Mouse (Mus musculus) frontal cortex, postnatal 36 days (tissue): Measurements from ENCODE around the gene Lzts3.
A peak's percentile ranks its signal among the peaks of the same experiment; 100 is the strongest.
"Not testable (repeated sequence)": the region's sequence is repeated elsewhere in the genome, so short reads cannot be mapped to it uniquely, and the experiment has no call there.

Source experiments
- DNase-seq, 2 experiments: peaks; one replicate each; pipeline ENCODE4 v3.0.0; 2022; ENCODE audit warnings: low spot score in 2 of 2

Gene Lzts3

DNA sequence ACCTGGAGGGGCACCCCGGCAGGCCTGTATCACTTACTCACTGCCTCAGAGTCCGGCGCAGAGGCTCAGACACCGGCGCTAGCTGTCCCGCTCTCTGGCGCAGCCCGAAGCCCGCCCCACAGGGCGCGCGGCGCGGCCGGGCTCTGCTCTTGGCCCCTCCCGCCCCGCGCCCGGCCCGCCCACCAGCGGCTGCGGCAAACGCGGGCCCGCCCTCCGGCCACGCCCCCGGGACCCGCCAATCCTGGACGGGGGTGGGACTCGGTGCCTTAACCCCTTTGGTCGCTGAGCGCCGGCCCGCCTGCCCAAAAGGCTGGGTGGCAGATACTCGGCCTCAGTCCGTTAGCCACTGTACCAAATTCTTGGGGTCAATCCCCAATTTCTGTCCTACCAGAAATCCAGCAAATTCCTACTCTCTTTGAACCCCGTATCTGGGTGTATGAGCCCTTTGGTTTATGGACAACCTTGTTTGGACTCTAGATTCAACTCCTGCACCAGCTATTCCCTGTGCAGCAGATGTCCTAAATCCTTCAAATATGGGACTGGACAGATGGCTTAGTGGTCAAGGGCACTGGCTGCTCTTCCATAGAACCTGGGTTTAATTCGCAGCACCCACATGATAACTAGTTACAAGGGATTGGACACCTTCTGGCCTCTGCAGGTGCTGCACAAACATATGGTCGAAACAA is at the start of gene Lzts3:
Lzts3 (minus strand) TSS at position 120 of the 686 bp plus-strand sequence.
- peak; percentile 88 for DNase-seq

DNA sequence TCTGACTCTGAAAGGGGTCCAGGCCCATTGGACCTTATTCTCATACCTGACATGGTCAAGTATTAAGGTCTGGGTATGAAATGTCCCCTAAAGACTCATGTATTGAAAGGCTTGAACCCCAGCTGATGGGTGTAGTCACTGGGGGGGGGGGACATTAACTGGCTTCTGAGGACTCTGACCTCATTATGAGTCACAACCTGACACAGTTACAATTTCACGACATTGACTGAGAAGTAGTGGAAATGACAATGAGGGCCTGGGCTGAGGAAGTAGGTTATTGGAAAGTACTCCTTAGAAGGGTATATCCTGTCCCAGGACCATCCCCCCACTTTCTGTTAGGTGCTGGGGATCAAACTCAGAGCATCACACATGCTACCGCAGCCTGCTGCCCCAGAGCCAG is 46.4 kb upstream of the Lzts3 start:
- DNase-seq: no peak

DNA sequence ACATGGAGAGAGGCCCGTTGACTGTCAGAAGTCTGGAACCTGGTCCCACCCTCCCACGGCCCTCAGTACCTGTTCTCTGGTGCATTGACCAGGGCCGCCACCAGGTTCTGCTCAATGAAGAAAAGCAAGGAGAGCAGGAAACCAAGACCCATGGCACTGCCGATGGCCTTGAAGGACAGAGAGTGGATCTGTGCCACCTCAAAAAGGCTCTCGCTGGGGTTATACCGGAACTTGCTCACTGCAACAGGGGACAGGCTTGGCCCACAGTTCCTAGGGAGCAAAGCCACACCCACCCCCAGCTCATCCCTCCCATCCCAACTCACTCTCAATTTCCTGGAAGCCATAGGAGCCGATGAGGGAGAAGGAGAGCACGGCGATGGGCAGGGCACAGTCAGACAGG is 42.8 kb upstream of the Lzts3 start:
- DNase-seq: no peak

DNA sequence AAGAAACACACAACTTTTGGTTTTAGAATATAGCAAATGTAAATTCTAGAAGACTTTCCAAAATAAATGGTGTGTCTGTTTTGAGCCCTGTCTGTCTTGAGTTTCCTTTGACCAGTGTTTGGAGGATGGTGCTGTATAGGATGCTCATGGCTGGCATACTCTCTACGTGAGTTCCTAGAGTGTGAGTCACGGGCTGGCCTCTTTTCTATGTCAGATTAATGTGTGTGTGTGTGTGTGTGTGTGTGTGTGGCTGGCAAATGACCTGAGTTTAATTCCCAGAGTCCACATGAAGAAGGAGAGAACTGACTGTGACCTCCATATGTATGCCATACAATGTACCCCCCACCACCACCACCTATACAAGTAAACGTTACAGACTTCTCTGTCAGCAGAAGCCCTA is 38.9 kb upstream of the Lzts3 start:
- DNase-seq: no peak

DNA sequence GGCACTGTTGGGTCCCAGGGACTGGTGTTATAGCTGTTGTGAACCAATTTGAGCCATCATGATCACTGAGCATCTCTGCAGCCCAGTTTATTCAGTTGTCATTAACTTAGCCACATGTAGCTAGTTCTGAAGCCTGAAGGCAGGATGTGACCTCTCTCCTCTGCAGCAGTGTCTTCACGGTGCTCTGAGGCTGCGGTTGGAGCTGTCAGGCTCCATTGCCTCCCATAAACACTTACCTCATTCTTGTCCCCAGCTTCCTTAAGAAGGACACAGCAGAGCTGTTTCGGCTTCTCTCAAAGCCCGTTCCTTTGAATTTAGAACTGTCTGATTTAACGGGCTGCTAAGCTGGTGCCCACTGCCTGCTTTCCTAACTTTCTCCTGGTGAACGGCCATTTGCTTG is 37.3 kb upstream of the Lzts3 start:
- DNase-seq: no peak

DNA sequence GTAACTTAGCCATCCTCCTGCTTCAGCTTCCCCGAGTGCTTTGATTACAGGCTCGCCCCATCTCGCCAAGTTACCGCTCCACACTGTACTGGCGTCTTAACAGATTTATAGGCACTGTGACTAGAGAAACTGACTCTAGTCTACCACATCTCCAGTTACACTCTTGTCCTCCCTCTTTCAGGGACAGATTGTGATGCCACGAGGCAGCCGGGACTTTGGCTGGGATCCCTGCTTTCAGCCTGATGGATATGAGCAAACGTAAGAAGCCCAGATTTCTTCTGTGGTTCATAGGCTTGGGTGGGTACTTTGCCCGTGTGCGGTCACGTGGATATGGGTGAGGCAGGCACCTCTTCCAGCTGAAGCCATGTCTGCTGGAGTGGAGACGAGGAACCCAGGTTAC is 36.6 kb upstream of the Lzts3 start:
- no peak for DNase-seq

DNA sequence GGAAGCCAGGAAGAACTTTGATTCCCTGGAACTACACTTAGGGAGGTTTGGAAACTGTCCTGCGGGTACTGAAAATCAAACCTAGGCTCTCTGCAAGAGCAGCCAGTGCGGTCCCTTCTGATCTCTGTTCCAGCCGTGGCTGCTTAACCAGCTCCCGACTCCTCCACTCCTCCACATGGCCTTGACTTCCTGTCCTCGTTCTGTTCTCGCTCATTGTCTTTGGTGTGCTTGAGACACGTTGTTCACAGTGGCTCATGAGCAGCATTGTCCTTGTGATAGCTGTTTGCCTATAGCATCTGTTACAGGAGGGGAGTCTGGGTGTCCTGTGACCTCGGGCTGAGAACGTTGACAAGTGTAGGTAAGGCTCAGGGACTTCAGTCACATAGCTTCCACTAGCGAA is 34.6 kb upstream of the Lzts3 start:
- no peak for DNase-seq

DNA sequence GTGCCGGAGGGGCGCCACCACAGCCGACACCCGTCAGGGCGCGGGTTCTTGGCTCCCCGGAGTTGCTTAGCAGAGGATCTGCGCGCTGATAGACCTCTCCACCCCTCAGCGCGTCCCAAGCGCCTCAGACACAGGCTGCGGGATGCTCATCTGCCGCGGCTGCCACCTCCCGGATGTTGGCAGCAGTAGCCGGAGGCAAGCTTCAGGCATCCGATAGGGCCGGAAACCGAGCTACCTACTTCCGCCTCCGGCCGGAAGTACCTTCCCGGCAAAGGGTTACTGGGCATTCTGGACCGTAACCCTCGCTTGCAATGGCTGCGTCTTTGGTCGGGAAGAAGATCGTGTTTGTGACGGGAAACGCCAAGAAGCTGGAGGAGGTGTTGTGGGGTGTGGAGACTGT is 25.0 kb upstream of the Lzts3 start, which contains the start of gene Itpa:
Itpa (plus strand) TSS at position 52 of the 400 bp plus-strand sequence.
- DNase-seq: peak; percentile 84 to 90

DNA sequence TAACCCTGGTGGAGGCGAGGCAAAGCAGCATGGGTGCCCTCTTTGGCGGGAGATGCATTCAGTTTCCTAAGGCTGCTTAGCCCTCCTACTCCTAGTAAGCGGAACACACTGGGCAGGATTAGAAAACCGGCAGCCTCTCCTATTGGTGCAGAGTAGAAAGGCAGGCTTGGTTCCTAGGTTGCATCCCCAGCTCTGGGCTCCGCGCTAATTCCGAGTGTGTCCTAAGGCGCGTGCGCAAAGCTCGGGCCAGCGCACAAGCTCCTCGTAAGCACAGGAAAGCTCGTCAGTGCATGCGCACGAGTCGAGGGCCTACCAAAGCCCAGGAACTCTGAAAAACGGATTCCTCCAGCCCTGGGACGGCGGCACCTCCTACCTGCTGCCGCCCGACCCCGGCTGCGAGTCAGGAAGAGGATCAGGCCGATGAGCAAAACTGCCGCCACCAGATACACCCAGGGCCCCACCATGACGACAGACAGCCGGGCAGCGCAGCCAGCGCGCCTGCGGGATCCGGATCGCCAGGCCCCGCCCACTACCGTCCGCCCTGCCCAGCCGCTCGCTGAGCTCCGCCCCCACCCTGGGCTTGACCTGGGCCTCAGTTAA is 21.6 kb upstream of the Lzts3 start, which contains the start of gene Ddrgk1:
Ddrgk1 (minus strand) TSS at position 558 of the 600 bp plus-strand sequence.
- peak; percentile 96 for DNase-seq

DNA sequence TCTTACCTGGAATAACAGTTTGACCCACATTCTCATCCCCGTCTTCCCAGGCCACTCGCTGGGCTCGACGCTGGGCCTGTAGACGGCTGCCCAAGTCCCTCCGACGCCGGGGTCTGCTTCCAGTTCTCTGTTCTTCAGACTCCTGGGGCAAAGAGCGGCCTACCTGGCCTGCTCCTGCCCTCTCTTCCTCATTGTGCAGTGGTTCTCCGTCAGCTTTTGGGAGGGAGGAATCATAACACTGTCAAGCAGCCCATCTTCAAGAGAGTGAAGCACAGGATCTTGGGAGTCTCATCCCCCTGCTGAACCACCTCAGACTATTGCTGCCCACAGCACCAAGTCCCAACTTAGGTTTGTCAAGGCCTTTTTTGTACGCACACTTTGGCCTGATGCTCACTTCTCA is 20.7 kb upstream of the Lzts3 start:
- no peak for DNase-seq

DNA sequence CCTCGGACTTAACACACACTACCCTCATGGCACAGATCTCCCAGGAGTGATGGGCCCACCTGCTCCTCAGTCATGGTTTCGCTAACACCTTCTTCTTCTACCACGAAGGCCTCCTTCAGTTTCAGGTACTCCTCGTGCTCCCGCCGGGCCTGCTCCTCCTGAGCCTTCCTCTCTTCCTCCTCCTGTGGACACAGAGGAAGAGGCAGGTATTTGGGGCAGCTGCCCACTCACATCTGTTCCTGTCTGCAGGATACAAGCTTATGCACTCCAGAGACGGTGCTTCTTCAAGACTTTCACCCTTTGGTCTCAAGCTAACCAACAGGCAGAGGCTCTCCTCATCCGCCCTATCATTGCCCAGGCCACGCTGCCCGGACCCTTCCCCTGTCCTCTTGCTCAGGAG is 15.9 kb upstream of the Lzts3 start:
- no peak for DNase-seq

DNA sequence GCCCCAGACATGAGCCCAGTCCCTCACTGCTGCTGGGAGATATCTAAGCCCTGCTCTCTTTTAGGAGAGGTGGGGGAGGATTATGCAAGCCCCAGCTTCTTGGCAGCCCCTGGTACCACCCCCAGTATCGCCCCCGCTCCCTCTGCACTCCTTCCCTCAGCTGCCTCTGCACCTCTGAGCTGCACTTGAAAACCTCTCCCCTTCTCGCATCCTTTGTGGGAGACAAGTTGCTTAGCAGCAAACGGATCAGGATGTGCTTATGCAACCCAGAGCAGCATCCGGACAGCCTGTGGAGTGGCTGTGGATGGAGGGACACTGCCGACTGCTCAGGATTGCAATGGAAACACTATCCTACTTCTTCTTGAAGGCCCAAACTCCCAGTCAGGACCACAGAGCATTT is 14.9 kb upstream of the Lzts3 start:
- peak; percentile 88 for DNase-seq

DNA sequence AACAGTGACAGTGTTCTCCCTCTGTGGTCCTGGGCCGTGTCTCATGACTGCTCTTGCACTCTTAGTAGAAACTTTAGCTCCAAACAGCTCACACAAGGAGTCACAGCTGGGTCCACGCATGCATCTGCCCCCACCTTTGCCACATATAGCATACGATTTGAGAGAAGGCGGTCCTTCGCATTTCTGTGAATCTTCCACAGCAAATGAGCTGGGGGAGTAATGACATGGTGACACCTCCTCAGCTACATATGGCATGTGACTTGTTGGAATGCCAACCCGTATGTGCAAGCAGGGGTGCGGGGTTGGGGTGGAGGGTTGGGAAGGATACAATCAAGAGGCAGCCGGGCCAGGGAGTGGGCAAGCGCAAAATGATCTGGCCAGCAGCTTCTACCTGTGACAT is 13.9 kb upstream of the Lzts3 start:
- DNase-seq: peak; percentile 69 to 83

DNA sequence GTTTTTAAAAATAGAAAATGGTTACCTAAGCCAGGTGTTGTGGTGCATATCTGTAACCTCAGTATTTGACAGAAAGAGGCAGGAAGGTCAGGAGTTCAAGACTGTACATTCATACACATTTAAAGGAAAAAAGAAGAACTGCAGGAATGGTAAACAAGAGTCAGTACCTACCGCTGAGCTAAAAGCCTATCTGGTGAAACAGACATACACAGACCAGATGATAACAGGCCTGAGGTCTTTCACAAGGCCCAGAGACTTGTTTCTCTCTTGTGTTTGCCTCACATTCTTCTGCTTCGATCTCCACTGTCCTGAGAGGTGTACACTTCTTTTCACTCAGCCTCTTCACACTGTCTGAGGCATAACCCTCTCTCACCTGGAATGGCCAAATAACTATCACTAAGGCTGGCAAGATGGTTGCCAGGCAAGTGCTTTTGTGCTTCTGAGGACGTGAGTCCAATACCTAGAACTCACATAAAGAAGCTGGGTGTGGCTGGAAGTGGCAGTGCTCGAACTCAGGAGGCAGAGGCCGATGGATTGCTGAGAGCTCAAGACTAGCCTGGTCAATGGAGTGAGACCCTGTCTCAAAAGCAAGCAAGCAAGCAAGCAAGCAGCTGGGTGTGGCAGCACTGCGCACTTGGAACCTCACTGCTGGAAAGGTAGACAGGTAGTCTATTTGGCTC is 13.2 kb upstream of the Lzts3 start:
- no peak for DNase-seq

DNA sequence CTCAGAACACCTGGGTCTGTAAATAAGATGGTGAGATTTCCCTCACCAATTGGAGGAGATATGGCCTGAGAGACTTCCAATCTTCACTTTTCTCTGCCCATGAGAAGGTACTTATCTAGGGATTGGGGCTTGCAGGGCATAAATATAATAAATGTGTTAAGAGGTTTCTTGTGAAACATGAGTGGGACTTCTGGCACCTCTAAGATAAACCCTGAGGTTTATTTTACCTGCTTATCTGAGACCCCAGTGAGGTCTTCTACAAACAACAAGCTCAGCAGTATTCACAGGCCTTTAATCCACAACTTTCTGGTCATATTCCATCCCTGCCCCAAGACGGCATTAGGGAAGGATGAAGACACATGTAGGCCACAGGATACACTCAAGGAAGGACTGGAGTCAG is 11.2 kb upstream of the Lzts3 start:
- no peak for DNase-seq

DNA sequence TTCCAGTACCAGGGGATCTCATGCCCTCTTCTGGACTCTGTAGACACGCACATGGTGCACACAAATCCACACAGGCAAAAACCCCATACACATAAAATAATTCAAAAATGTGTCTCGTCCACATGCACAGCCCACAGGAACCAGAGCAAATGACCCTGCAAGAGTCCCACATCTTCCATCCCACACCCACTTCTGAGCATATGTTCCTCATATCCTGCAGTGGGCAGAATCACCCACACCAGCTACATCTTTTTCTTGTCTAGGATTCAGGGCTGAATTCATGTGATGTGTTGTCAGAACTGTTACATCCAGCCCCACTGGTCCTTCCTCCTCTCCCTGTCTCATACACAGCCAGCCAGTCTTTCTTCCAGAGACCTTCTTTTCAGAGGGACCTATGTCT is 10.7 kb upstream of the Lzts3 start:
- DNase-seq: peak in 1 of 2 experiments; percentile 65

DNA sequence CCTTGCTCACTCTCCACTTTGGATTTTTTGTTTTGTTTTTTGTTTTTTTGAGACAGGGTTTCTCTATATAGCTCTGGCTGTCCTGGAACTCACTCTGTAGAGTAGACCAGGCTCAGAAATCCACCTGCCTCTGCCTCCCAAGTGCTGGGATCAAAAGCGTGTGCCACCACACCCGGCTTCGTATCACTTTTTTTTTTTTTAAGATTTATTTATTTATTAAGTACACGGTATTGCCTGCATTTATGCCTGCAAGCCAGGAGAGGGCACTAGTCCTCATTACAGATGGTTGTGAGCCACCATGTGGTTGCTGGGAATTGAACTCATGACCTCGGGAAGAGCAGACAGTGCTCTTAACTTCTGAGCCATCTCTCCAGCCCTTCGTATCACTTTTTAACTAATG is 6.4 kb upstream of the Lzts3 start:
- not testable (repeated sequence) for DNase-seq

DNA sequence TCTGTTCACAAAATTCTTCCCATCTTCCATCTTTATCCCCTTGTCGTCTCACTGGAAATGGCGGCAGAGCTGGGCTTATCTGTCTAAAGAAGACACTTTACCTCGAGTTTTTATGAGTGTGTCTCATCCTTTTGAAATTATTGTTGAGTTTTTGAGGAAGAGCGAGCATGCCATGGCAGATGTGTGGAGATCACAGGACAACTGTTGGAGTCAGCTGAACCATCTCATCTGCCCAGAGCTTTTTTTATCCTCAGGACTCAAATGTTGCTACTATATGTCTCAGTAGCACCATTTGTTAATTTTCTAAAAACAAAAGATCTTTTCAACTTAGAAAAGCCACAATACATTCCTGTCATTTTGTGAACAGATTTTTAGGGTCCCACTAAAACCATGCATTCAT is 2.6 kb upstream of the Lzts3 start:
- DNase-seq: no peak

DNA sequence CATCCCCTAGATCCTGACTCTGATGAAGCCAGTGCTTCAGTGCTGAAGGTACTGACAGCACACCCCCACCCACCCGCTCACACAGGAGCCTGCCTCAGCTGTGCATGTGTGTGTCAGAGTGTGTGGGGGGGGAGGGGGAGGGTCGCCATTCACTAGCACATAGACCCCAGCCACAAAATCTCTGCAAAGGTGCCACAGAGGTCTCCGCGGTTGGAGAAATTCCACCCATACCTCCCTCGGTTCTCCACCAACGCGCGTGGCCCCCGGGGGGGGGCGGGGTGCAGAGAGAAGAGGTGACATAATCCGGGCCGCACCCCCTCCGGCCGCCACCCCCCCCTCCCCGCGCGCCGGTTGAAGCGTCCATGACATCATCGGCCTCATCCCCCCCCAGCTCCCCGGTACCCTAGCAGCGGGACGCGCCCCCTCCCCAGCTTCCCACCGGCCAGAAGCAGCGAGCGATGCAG is 374 bp downstream of the Lzts3 start:
- no peak for DNase-seq

DNA sequence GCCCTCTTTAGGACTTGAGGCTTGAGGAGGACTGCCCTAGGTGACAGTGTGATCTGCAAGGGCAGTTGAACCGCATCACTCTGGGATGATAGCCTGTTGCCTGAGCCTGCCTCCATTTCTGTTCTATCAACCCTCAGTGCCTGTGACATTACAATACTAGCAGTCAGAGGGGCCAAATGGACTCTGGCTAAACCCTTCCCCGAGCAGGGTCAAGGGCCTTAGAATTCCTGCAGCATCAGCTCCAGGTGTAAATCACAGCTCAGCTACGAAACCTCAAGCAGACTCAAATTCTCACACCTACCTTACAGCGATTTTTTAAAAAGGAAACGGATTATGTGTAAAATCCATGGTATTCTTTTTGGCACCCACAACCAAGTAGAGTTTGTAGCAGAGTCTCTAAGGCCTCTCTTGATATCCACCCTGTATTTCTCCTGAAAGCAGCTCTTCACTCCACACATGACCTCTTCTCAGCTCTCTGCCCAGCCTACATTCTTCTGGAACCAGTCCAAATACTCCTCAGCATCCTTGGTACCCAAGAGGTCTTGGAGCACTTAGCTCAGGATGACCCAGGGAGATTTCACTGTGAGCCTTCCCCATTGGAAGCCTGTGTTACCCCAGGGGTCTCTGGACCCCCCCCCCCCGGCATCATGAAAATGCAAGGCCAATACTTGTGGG is 1.1 kb downstream of the Lzts3 start:
- DNase-seq: no peak

DNA sequence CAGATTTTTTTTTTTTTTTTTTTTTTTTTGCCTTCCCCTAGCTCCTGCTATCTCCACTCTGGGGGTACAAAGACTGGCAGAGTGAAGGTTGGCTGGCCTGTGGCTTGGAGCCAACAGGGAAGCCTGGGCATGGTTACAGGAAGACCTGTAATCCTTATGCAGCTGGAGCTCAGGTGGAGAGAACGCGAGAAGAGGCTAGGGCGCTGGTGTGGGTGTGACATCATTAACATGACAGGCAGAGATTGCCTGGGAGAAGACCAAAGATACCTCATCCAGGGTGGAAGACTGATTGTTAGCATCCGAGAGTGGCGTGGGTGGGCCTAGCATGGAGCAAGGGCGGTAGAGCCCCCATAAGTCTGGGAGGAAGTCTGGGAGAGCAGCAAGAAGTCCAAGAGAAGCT is 3.3 kb downstream of the Lzts3 start:
- no peak for DNase-seq

DNA sequence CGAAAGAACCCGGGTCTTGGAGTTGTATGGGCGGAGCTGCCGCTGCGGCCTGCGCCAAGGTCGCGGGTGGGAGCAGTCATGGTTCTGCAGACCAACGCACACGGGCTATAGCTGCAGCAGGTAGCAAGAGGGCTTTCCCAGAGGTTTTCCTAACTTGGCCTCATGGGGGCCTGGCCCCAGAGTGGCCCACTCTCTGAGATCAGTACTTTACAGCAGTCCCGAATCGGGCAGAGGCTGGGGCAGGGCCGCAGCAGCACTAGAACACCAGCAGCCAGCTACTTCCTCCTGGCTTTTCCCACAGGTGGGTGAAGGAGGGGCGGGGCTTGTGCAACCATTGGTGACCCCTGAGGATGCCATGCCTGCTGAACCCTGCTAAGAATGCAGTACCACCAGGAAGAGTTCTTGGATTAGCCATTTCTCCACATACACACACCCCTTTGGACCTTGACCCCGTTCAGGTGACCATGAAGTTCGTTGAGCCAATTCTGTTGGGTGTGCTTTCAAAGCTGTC is 4.4 kb downstream of the Lzts3 start:
- no peak for DNase-seq
